Mouse (Mus musculus): ENCODE measurements around the gene Gm3149. TPM values are rescaled to one million over a fixed set of nuclear protein-coding genes. Genes with fewer than 3 reads are reported as not detected.
"Not testable (repeated sequence)": the region's sequence is repeated elsewhere in the genome, so short reads cannot be mapped to it uniquely, and the experiment has no call there.

Gm3149 gene
- not detected in 2 replicates for polyA plus RNA-seq (2015; fragmentation: Nextera tagmentation; extraction: Ambion mirVana)

GRCm38 (mm10) chr14:4316983-4317382 is at the start of gene Gm3149:
Gene Gm3149, plus strand, starts transcription at chr14:4317283.
- not testable (repeated sequence) for ATAC-seq (replicated peaks; ENCODE audit: extremely low read depth, insufficient read depth, low FRiP score); H3K27me3 ChIP-seq (ENCODE audit: control insufficient read depth, insufficient read depth, low read length); H3K9me3 ChIP-seq (replicated peaks; ENCODE audit: control insufficient read depth, low read length); H3K4me3 ChIP-seq (ENCODE audit: low read length); H3K4me2 ChIP-seq (ENCODE audit: low read depth, low read length); H3K36me3 ChIP-seq (ENCODE audit: control insufficient read depth, insufficient read depth); H3K27ac ChIP-seq (ENCODE audit: low read length); H3K4me1 ChIP-seq (ENCODE audit: control insufficient read depth, insufficient read depth, low read length); H3K9ac ChIP-seq (ENCODE audit: low read length)
- WGBS, result no CpG with 5 or more reads among the region's 1 CpGs

- not testable (repeated sequence) for H3K36me3 ChIP-seq (ENCODE audit: control insufficient read depth, insufficient read depth); H3K27ac ChIP-seq (ENCODE audit: low read length); H3K27me3 ChIP-seq (ENCODE audit: control insufficient read depth, insufficient read depth, low read length); ATAC-seq (replicated peaks; ENCODE audit: extremely low read depth, insufficient read depth, low FRiP score); H3K4me3 ChIP-seq (ENCODE audit: low read length); H3K4me1 ChIP-seq (ENCODE audit: control insufficient read depth, insufficient read depth, low read length); H3K9ac ChIP-seq (ENCODE audit: low read length); H3K9me3 ChIP-seq (replicated peaks; ENCODE audit: control insufficient read depth, low read length); H3K4me2 ChIP-seq (ENCODE audit: low read depth, low read length)
- 73% methylated on average over 2 of the region's 2 CpGs for WGBS
Measured at GRCm38 (mm10) chr14:4269238-4269950, 47.7 kb upstream of the Gm3149 start.

GRCm38 (mm10) chr14:4279828-4280227 is 37.3 kb upstream of the Gm3149 start:
- H3K4me3 ChIP-seq (ENCODE audit: low read length); H3K27ac ChIP-seq (ENCODE audit: low read length); ATAC-seq (replicated peaks; ENCODE audit: extremely low read depth, insufficient read depth, low FRiP score); H3K36me3 ChIP-seq (ENCODE audit: control insufficient read depth, insufficient read depth); H3K9ac ChIP-seq (ENCODE audit: low read length); H3K4me2 ChIP-seq (ENCODE audit: low read depth, low read length); H3K4me1 ChIP-seq (ENCODE audit: control insufficient read depth, insufficient read depth, low read length); H3K27me3 ChIP-seq (ENCODE audit: control insufficient read depth, insufficient read depth, low read length); H3K9me3 ChIP-seq (replicated peaks; ENCODE audit: control insufficient read depth, low read length): not testable (repeated sequence)
- WGBS, result 78% methylated on average over 2 of the region's 3 CpGs

GRCm38 (mm10) chr14:4334476-4335080 is 17.5 kb downstream of the Gm3149 start, which contains the start of gene 2610042L04Rik:
Gene 2610042L04Rik, plus strand, starts transcription at chr14:4334763.
- not testable (repeated sequence) for H3K27me3 ChIP-seq (ENCODE audit: control insufficient read depth, insufficient read depth, low read length)

GRCm38 (mm10) chr14:4335506-4335905 is 18.4 kb downstream of the Gm3149 start:
- H3K27me3 ChIP-seq (ENCODE audit: control insufficient read depth, insufficient read depth, low read length); ATAC-seq (replicated peaks; ENCODE audit: extremely low read depth, insufficient read depth, low FRiP score); H3K4me3 ChIP-seq (ENCODE audit: low read length); H3K9me3 ChIP-seq (replicated peaks; ENCODE audit: control insufficient read depth, low read length); H3K4me1 ChIP-seq (ENCODE audit: control insufficient read depth, insufficient read depth, low read length); H3K36me3 ChIP-seq (ENCODE audit: control insufficient read depth, insufficient read depth); H3K9ac ChIP-seq (ENCODE audit: low read length); H3K27ac ChIP-seq (ENCODE audit: low read length); H3K4me2 ChIP-seq (ENCODE audit: low read depth, low read length): not testable (repeated sequence)
- WGBS, result 6% methylated on average over 7 of the region's 8 CpGs

More at GRCm38 (mm10) chr14:4334476-4335080, 17.5 kb downstream of the Gm3149 start, which contains the start of gene 2610042L04Rik:
- Histone ChIP-seq H3K4me3 (ENCODE audit: low read length) (peak within 1 kb of the TSS; percentile 33), H3K4me2 (ENCODE audit: low read depth, low read length) (peak within 1 kb of the TSS; percentile 62)
- 3% methylated on average over 24 of the region's 48 CpGs for WGBS
- not testable (repeated sequence) for H3K9ac ChIP-seq (ENCODE audit: low read length); H3K9me3 ChIP-seq (replicated peaks; ENCODE audit: control insufficient read depth, low read length); ATAC-seq (replicated peaks; ENCODE audit: extremely low read depth, insufficient read depth, low FRiP score); H3K36me3 ChIP-seq (ENCODE audit: control insufficient read depth, insufficient read depth); H3K27ac ChIP-seq (ENCODE audit: low read length); H3K4me1 ChIP-seq (ENCODE audit: control insufficient read depth, insufficient read depth, low read length)

- not testable (repeated sequence) for ATAC-seq (replicated peaks; ENCODE audit: extremely low read depth, insufficient read depth, low FRiP score); H3K9ac ChIP-seq (ENCODE audit: low read length)
- 94% methylated on average over 3 of the region's 3 CpGs for WGBS
Measured at GRCm38 (mm10) chr14:4368991-4369390, 51.9 kb downstream of the Gm3149 start.

GRCm38 (mm10) chr14:4369691-4370090 is 52.6 kb downstream of the Gm3149 start:
- not testable (repeated sequence) for H3K27ac ChIP-seq (ENCODE audit: low read length); H3K4me1 ChIP-seq (ENCODE audit: control insufficient read depth, insufficient read depth, low read length); H3K27me3 ChIP-seq (ENCODE audit: control insufficient read depth, insufficient read depth, low read length); H3K4me2 ChIP-seq (ENCODE audit: low read depth, low read length); H3K9ac ChIP-seq (ENCODE audit: low read length); H3K36me3 ChIP-seq (ENCODE audit: control insufficient read depth, insufficient read depth); H3K9me3 ChIP-seq (replicated peaks; ENCODE audit: control insufficient read depth, low read length); ATAC-seq (replicated peaks; ENCODE audit: extremely low read depth, insufficient read depth, low FRiP score); H3K4me3 ChIP-seq (ENCODE audit: low read length)
- WGBS, result 49% methylated on average over 2 of the region's 3 CpGs

More at GRCm38 (mm10) chr14:4368991-4369390, 51.9 kb downstream of the Gm3149 start:
- H3K27me3 ChIP-seq (ENCODE audit: control insufficient read depth, insufficient read depth, low read length); H3K27ac ChIP-seq (ENCODE audit: low read length); H3K4me1 ChIP-seq (ENCODE audit: control insufficient read depth, insufficient read depth, low read length); H3K4me3 ChIP-seq (ENCODE audit: low read length); H3K4me2 ChIP-seq (ENCODE audit: low read depth, low read length); H3K36me3 ChIP-seq (ENCODE audit: control insufficient read depth, insufficient read depth); H3K9me3 ChIP-seq (replicated peaks; ENCODE audit: control insufficient read depth, low read length): not testable (repeated sequence)

Other genes starting within 250 kb of the Gm3149 start
- gene Gm3115, start 233.2 kb upstream of the Gm3149 start, polyA plus RNA-seq (2015; fragmentation: Nextera tagmentation; extraction: Ambion mirVana), result not detected in 2 replicates
- 0.50 TPM in 1 of 2 replicates, not detected in the other for gene Gm8108, start 206.8 kb upstream of the Gm3149 start, polyA plus RNA-seq (2015; fragmentation: Nextera tagmentation; extraction: Ambion mirVana)
- gene Gm3127, start 152.3 kb upstream of the Gm3149 start, polyA plus RNA-seq (2015; fragmentation: Nextera tagmentation; extraction: Ambion mirVana), result not detected in 2 replicates
- gene Gm2974, start 134.7 kb upstream of the Gm3149 start, polyA plus RNA-seq (2015; fragmentation: Nextera tagmentation; extraction: Ambion mirVana), result 0.18 TPM in 1 of 2 replicates, not detected in the other
- not detected in 2 replicates for gene Gm3138, start 67.7 kb upstream of the Gm3149 start, polyA plus RNA-seq (2015; fragmentation: Nextera tagmentation; extraction: Ambion mirVana)
- gene 2610042L04Rik, start 17.5 kb downstream of the Gm3149 start, polyA plus RNA-seq (2015; fragmentation: Nextera tagmentation; extraction: Ambion mirVana), result 0.09 and 0.20 TPM in 2 replicates
- not detected in 2 replicates for gene Gm3159, start 80.2 kb downstream of the Gm3149 start, polyA plus RNA-seq (2015; fragmentation: Nextera tagmentation; extraction: Ambion mirVana)
- gene Gm3164, start 98.2 kb downstream of the Gm3149 start, polyA plus RNA-seq (2015; fragmentation: Nextera tagmentation; extraction: Ambion mirVana), result 0.27 and 0.37 TPM in 2 replicates
- gene Gm3173, start 113.7 kb downstream of the Gm3149 start, polyA plus RNA-seq (2015; fragmentation: Nextera tagmentation; extraction: Ambion mirVana), result not detected in 2 replicates
- 0.16 TPM in 1 of 2 replicates, not detected in the other for gene Gm3182, start 164.5 kb downstream of the Gm3149 start, polyA plus RNA-seq (2015; fragmentation: Nextera tagmentation; extraction: Ambion mirVana)
- not detected in 2 replicates for gene Gm3047, start 238.1 kb downstream of the Gm3149 start, polyA plus RNA-seq (2015; fragmentation: Nextera tagmentation; extraction: Ambion mirVana)

Data from heart, embryonic 16.5 days (tissue).